9 mouse cellular contexts compared by ENCODE assay signal in genomic region chr17:13659103-13659502, GRCm38 (mm10).
A peak's percentile ranks its signal among the peaks of the same experiment; 100 is the strongest.
DNase-seq lines count a peak whose midpoint lies in the region; ATAC-seq and TF ChIP-seq lines count a peak whose summit lies in the region.
"Had no signal": no experiment of that assay in that cellular context is flagged by ENCODE, and none has a peak within 500 bp of the region (broad histone marks: within the 10 kb centered on the region; RNA-seq: fewer than 3 reads in every experiment).

No protein-coding gene starts in this region.

- peak; percentile 45; the same call in 1 of the 2 replicates for TF ChIP-seq EP300 in heart, postnatal 0 days (IDR thresholded peaks at IDR 0.05; ENCODE audit: low read depth)

- ATAC-seq in heart, postnatal 0 days (ENCODE audit: insufficient read depth, low read depth), result peak; percentile 27
- ATAC-seq in erythroblast, adult 5-6 weeks (replicated peaks; ENCODE audit: low FRiP score, poor library complexity, severe bottlenecking), result no peak
- ATAC-seq in intestine, embryonic 15.5 days, result no peak

- peak overlapping the region; percentile 19; the same call in 1 of the 2 replicates for H3K4me3 ChIP-seq in brown adipose tissue, adult 24 weeks (ENCODE audit: insufficient read depth, low read depth, low read length)
- H3K4me3 ChIP-seq in heart, postnatal 0 days (ENCODE audit: low read depth, low read length), result no peak overlapping the region
- H3K4me3 ChIP-seq in intestine, embryonic 15.5 days (replicated peaks), result no peak overlapping the region
- H3K4me3 ChIP-seq: liver, embryonic 15.5 days had no signal

- 62% methylated on average over 8 of the region's 8 CpGs for whole genome bisulfite sequencing in heart, postnatal 0 days
- 50% methylated on average over 8 of the region's 8 CpGs for WGBS in intestine, embryonic 15.5 days

- H3K9ac ChIP-seq in heart, postnatal 0 days (replicated peaks; ENCODE audit: low read depth, low read length), result no peak overlapping the region
- H3K9ac ChIP-seq in intestine, embryonic 15.5 days, result no peak overlapping the region
- H3K9ac ChIP-seq: liver, embryonic 15.5 days had no signal

- H3K36me3 ChIP-seq in heart, postnatal 0 days (replicated peaks; ENCODE audit: control insufficient read depth, insufficient read depth, low read length), result no peaks in the 10 kb centered on the region
- no peaks in the 10 kb centered on the region for H3K36me3 ChIP-seq in intestine, embryonic 15.5 days
- H3K36me3 ChIP-seq: liver, embryonic 15.5 days had no signal

- DNase-seq in CD4-positive, CD25-positive, alpha-beta regulatory T cell, adult 2 months (ENCODE audit: low read depth, low spot score), result peak; percentile 63
- DNase-seq in heart, postnatal 0 days (ENCODE audit: low spot score), result no peak
- DNase-seq in kidney, postnatal 4 days, result peak; percentile 61 to 72
- DNase-seq in natural killer cell, adult 2 months (ENCODE audit: low spot score in 2 of 2), result peak; percentile 25 to 43
- no peak for DNase-seq in cerebellum, postnatal 36 days

- TF ChIP-seq CTCF in heart, postnatal 0 days (IDR thresholded peaks at IDR 0.05; ENCODE audit: low read depth), result no peak

- H3K27ac ChIP-seq in brown adipose tissue, adult 24 weeks (replicated peaks; ENCODE audit: low read depth, low read length), result peak overlapping the region; percentile 91
- H3K27ac ChIP-seq in heart, postnatal 0 days (ENCODE audit: low read depth), result peak overlapping the region; percentile 82
- no peak overlapping the region for H3K27ac ChIP-seq in intestine, embryonic 15.5 days
- H3K27ac ChIP-seq: liver, embryonic 15.5 days had no signal

- no peaks in the 10 kb centered on the region for H3K27me3 ChIP-seq in heart, postnatal 0 days (ENCODE audit: control insufficient read depth, insufficient read depth, low read length)
- H3K27me3 ChIP-seq in intestine, embryonic 15.5 days (replicated peaks), result no peaks in the 10 kb centered on the region
- H3K27me3 ChIP-seq: liver, embryonic 15.5 days had no signal

- peaks cover 18% of the 10 kb centered on the region for H3K4me1 ChIP-seq in brown adipose tissue, adult 24 weeks (ENCODE audit: control insufficient read depth, insufficient read depth, insufficient read length, low read length)
- H3K4me1 ChIP-seq in heart, postnatal 0 days (ENCODE audit: control insufficient read depth, insufficient read depth), result peaks cover 43% of the 10 kb centered on the region
- peaks cover 19% of the 10 kb centered on the region for H3K4me1 ChIP-seq in intestine, embryonic 15.5 days (replicated peaks)

- H3K4me2 ChIP-seq in heart, postnatal 0 days (ENCODE audit: low read depth, low read length), result peak overlapping the region; percentile 23; the same call in 1 of the 2 replicates
- no peak overlapping the region for H3K4me2 ChIP-seq in intestine, embryonic 15.5 days (replicated peaks)
- H3K4me2 ChIP-seq: liver, embryonic 15.5 days had no signal

- no peaks in the 10 kb centered on the region for H3K9me3 ChIP-seq in heart, postnatal 0 days (replicated peaks; ENCODE audit: control insufficient read depth, low read length)
- H3K9me3 ChIP-seq in intestine, embryonic 15.5 days, result no peaks in the 10 kb centered on the region
- H3K9me3 ChIP-seq: liver, embryonic 15.5 days had no signal

Comparison
In these comparisons a context has a peak if more than half of its experiments do, and no peak if none do; other contexts are left out.
1. DNase-seq: peak in CD4-positive, CD25-positive, alpha-beta regulatory T cell, adult 2 months (single experiment), kidney, postnatal 4 days (2 of 2) and natural killer cell, adult 2 months (2 of 2); none in heart, postnatal 0 days (single experiment) and cerebellum, postnatal 36 days (0 of 2).